Comparison of ENCODE assay signal across 2 mouse cellular contexts in genomic region chr17:57110005-57110404, GRCm38 (mm10).
TF ChIP-seq lines count a peak whose summit lies in the region.

No protein-coding gene starts in this region.

TF ChIP-seq in CH12.LX, 34 proteins besides CTCF, POLR2A, EP300 and RAD21:
- TF ChIP-seq PAX5 (IDR thresholded peaks at IDR 0.05; ENCODE audit: low read length) (no peak), CHD2 (IDR thresholded peaks at IDR 0.05; ENCODE audit: low read length) (0 out of 2 replicates have a peak, but pooled peaks have one; percentile 39), POLR2AphosphoS2 (IDR thresholded peaks at IDR 0.05; ENCODE audit: low read depth, low read length) (peak; percentile 22; the same call in 1 of the 2 replicates), UBTF (IDR thresholded peaks at IDR 0.05; ENCODE audit: low read depth, low read length) (no peak)

TF ChIP-seq in MEL, 35 proteins besides CTCF, POLR2A, EP300 and RAD21:
- TF ChIP-seq USF1 (IDR thresholded peaks at IDR 0.05; ENCODE audit: low read depth, low read length) (no peak), ZC3H11A (IDR thresholded peaks at IDR 0.05; ENCODE audit: low read depth, low read length) (no peak), ZMIZ1 (IDR thresholded peaks at IDR 0.05; ENCODE audit: low read depth, low read length) (no peak), TAL1 (IDR thresholded peaks at IDR 0.05; ENCODE audit: low read length) (peak; percentile 13; the same call in 1 of the 2 replicates), TBP (IDR thresholded peaks at IDR 0.05; ENCODE audit: low read depth, low read length) (no peak), ELF1 (IDR thresholded peaks at IDR 0.05; ENCODE audit: low read depth, low read length) (no peak), USF2 (IDR thresholded peaks at IDR 0.05; ENCODE audit: borderline replicate concordance in 1 of 2, insufficient read depth in 1 of 2, low read depth in 1 of 2, low read length in 2 of 2) (no peak), MAZ (IDR thresholded peaks at IDR 0.05; ENCODE audit: low read depth, low read length) (no peak), MEF2A (IDR thresholded peaks at IDR 0.05; ENCODE audit: extremely low read depth, insufficient replicate concordance, low read depth, low read length, poor library complexity, severe bottlenecking) (no peak), GATA1 (IDR thresholded peaks at IDR 0.05; ENCODE audit: low read depth, low read length) (peak; percentile 78), JUND (IDR thresholded peaks at IDR 0.05; ENCODE audit: low read depth, low read length) (peak; percentile 91), MYB (IDR thresholded peaks at IDR 0.05; ENCODE audit: low read depth, low read length) (no peak), BHLHE40 (IDR thresholded peaks at IDR 0.05; ENCODE audit: borderline replicate concordance, low read depth, low read length) (no peak; the same call in 1 of the 2 replicates), HCFC1 (IDR thresholded peaks at IDR 0.05; ENCODE audit: low read depth, low read length) (no peak), MYC (IDR thresholded peaks at IDR 0.05; ENCODE audit: low read depth, low read length) (no peak), SIN3A (IDR thresholded peaks at IDR 0.05; ENCODE audit: low read length) (peak; percentile 53; the same call in 1 of the 2 replicates), ZKSCAN1 (IDR thresholded peaks at IDR 0.05; ENCODE audit: low read depth, low read length) (no peak), UBTF (IDR thresholded peaks at IDR 0.05; ENCODE audit: borderline replicate concordance, insufficient read depth, low read depth, low read length) (no peak), KAT2A (conservative IDR thresholded peaks at IDR 0.05; ENCODE audit: low read depth, low read length) (no peak), MXI1 (IDR thresholded peaks at IDR 0.05; ENCODE audit: low read depth, low read length) (no peak), NELFE (IDR thresholded peaks at IDR 0.05; ENCODE audit: low read depth, low read length) (no peak), POLR2AphosphoS5 (IDR thresholded peaks at IDR 0.05; ENCODE audit: borderline replicate concordance, low read depth, low read length) (no peak), ZNF384 (IDR thresholded peaks at IDR 0.05; ENCODE audit: low read depth, low read length) (no peak), SMC3 (IDR thresholded peaks at IDR 0.05; ENCODE audit: low read depth, low read length) (no peak), E2F4 (IDR thresholded peaks at IDR 0.05; ENCODE audit: borderline replicate concordance, low read depth, low read length) (no peak), NRF1 (IDR thresholded peaks at IDR 0.05; ENCODE audit: insufficient read depth, low read depth, low read length, poor library complexity, severe bottlenecking) (no peak), CHD2 (IDR thresholded peaks at IDR 0.05; ENCODE audit: low read length) (no peak), MAFK (IDR thresholded peaks at IDR 0.05; ENCODE audit: borderline replicate concordance, low read depth, low read length) (no peak), TCF12 (IDR thresholded peaks at IDR 0.05; ENCODE audit: low read depth, low read length) (peak; percentile 49; the same call in 1 of the 2 replicates), GABPA (IDR thresholded peaks at IDR 0.05; ENCODE audit: low read depth, low read length) (no peak), MAX (IDR thresholded peaks at IDR 0.05; ENCODE audit: low read length) (no peak), CHD1 (IDR thresholded peaks at IDR 0.05; ENCODE audit: low read depth, low read length) (no peak), RCOR1 (IDR thresholded peaks at IDR 0.05; ENCODE audit: low read depth, low read length) (peak; percentile 75), ETS1 (IDR thresholded peaks at IDR 0.05; ENCODE audit: low read depth, low read length) (peak; percentile 61; the same call in 1 of the 2 replicates), POLR2AphosphoS2 (IDR thresholded peaks at IDR 0.05; ENCODE audit: low read length) (no peak)
